Mouse (Mus musculus) frontal cortex, adult (tissue): ENCODE measurements around the gene Dynlt1c.
"Not testable (repeated sequence)": the region's sequence is repeated elsewhere in the genome, so short reads cannot be mapped to it uniquely, and the experiment has no call there.

Experiments used
- ATAC-seq: cut with Nextera tagmentation; 2 replicates; pipeline ENCODE4 v1.9.2; 2017; ENCODE audit warnings: mild to moderate bottlenecking, moderate library complexity, mixed read lengths; ENCODE audit not compliant: low TSS enrichment

Dynlt1c gene

GRCm38 (mm10) chr17:6619271-6619670 lies 17.8 kb downstream of the Dynlt1c start:
- ATAC-seq: not testable (repeated sequence)

- ATAC-seq: not testable (repeated sequence)
Measured at GRCm38 (mm10) chr17:6620035-6620434, 18.6 kb downstream of the Dynlt1c start.

- peak; percentile 36; the same call in 1 of the 2 replicates for ATAC-seq
Measured at GRCm38 (mm10) chr17:6620730-6621451, 19.4 kb downstream of the Dynlt1c start.

- not testable (repeated sequence) for ATAC-seq
Measured at GRCm38 (mm10) chr17:6621976-6622375, 20.5 kb downstream of the Dynlt1c start.

GRCm38 (mm10) chr17:6624926-6625558 lies 23.6 kb downstream of the Dynlt1c start:
- peak; percentile 69 for ATAC-seq

- not testable (repeated sequence) for ATAC-seq
Measured at GRCm38 (mm10) chr17:6630398-6630797, 28.9 kb downstream of the Dynlt1c start.

- not testable (repeated sequence) for ATAC-seq
Measured at GRCm38 (mm10) chr17:6632850-6633249, 31.4 kb downstream of the Dynlt1c start.

GRCm38 (mm10) chr17:6635781-6636180 lies 34.3 kb downstream of the Dynlt1c start:
- not testable (repeated sequence) for ATAC-seq

GRCm38 (mm10) chr17:6636861-6637260 lies 35.4 kb downstream of the Dynlt1c start:
- no peak for ATAC-seq

- ATAC-seq: not testable (repeated sequence)
Measured at GRCm38 (mm10) chr17:6637434-6637833, 36.0 kb downstream of the Dynlt1c start.

- not testable (repeated sequence) for ATAC-seq
Measured at GRCm38 (mm10) chr17:6638444-6638843, 37.0 kb downstream of the Dynlt1c start.

GRCm38 (mm10) chr17:6639486-6639885 lies 38.0 kb downstream of the Dynlt1c start:
- ATAC-seq: not testable (repeated sequence)

- peak; percentile 97 for ATAC-seq
Measured at GRCm38 (mm10) chr17:6640044-6640637, 38.7 kb downstream of the Dynlt1c start.

- not testable (repeated sequence) for ATAC-seq
Measured at GRCm38 (mm10) chr17:6640771-6641429, 39.4 kb downstream of the Dynlt1c start.

- ATAC-seq: not testable (repeated sequence)
Measured at GRCm38 (mm10) chr17:6644210-6644609, 42.7 kb downstream of the Dynlt1c start.

GRCm38 (mm10) chr17:6644673-6645072 lies 43.2 kb downstream of the Dynlt1c start:
- not testable (repeated sequence) for ATAC-seq

- ATAC-seq: not testable (repeated sequence)
Measured at GRCm38 (mm10) chr17:6645668-6646067, 44.2 kb downstream of the Dynlt1c start.

GRCm38 (mm10) chr17:6646841-6647240 lies 45.4 kb downstream of the Dynlt1c start:
- not testable (repeated sequence) for ATAC-seq

GRCm38 (mm10) chr17:6647452-6647851 lies 46.0 kb downstream of the Dynlt1c start:
- ATAC-seq: not testable (repeated sequence)

- peak; percentile 39 for ATAC-seq
Measured at GRCm38 (mm10) chr17:6650904-6651565, 49.6 kb downstream of the Dynlt1c start.

GRCm38 (mm10) chr17:6653341-6653946 lies 52.0 kb downstream of the Dynlt1c start:
- not testable (repeated sequence) for ATAC-seq
